Mouse (Mus musculus) cerebellum, adult 8-10 months (tissue): ENCODE results near the gene Prtg.

ENCODE experiments used
- DNase-seq: peaks from one replicate; pipeline ENCODE4 v3.0.0; 2022

Prtg gene

DNA sequence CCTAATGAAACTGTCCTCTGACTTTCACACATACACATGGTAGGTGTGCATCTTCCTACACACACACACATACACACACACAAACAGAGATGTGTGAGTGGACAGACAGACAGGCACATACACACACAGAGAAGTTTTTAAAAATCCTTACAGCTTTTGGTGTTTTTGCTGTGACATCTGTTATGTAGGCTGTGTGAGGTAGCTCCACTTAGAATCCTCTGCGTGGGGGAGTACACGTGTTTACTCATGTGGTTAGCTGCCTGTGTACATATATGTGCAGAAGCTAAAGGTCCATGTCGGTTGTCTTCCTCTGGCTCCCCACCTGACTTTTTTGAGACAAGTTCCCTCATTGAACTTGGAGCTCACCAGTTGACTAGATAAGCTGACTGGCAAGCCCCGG lies 56.3 kb downstream of the Prtg start:
- DNase-seq, result no peak

DNA sequence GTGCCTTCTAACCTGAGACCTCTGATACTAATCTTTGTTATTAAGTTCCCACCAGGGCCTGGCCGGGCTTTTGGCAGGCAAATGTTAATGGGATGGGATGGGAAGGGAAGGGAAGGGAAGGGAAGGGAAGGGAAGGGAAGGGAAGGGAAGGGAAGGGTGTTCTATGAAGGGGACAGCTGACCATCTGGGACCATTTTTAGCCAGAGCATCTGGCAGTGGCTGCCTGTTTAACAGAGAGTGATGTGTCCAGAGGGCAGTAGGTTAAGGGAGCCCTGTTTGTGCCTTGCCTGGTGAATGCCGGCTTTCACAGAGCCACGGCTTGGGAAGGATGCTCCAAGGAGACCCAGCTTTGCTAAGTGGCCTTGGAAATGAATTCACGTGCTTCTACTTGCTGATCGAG lies 57.1 kb downstream of the Prtg start:
- no peak for DNase-seq

DNA sequence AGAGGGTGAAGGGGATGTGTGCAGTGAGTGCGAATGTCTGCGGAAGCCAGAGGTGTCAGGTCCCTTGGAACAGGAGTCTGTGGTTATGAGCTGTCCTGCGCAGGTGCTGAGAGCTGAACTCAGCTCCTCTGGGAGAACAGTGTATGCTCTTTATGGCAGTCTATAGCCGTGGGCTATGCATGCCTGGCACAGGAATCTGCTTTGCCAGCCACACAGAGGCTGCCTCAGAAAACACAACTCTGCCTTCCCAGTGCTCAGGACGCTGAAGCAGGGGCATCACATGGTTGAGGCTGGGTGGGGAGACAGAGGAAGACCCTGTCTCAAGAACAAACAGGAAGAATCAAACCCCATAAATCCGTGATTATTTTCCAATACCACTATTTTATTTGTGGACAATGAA lies 60.8 kb downstream of the Prtg start:
- DNase-seq, result no peak

DNA sequence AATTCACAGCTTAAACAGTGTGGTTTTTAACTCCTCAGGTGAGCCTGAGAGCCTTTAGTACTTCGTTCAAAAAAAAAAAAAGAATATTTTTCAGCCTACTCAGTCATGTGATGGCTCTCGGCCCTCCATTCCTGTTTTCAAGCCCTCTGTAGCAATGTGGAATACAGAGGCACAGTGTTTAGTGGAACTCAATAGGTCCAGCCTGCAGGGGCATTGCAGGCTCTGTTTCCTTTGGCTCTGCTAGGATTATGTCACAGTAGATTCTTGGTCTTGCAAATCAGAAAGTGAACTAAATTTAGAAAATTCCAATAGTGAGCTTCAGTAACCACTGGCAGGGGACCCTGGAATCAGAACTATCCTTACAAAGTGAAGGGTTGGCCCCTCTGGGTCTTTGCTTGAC lies 62.1 kb downstream of the Prtg start:
- no peak for DNase-seq

DNA sequence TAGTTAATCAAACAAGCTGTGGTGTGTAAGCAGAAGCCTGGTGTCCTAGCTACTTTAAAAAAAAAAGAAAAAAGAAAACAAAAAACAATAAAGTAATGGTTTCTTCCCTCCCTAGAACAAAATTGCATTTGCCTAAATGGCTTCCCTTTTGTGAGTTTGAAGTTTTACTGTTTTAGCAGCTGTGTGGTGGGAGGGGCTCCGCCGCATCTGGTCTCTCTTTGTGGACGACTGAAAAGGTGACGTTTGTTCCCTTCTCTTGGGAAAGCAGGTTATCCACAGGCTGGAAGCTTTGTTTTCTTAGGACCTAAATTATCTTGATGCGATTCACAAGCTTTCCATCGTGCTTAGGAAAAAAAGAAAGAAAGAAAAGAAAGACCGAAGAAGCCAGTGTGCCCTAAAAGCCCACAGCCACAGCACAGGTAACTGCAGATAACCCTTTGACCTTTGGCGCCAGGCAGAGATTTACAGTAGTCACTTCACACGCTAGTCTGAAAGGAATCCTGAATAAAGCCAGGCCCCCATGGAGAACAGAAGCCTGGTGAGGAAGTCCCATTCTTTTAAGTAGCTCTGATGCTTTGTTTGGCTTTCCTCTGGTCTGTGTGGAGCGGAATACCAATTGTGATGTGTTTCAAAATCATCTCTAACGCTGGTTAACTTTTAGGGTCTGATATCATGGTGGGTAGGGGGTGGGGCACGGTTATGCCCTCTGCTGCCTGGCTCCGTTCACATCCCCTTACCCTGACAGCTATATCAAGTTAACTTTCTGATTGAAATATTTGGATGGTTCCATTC lies 65.0 kb downstream of the Prtg start:
- no peak for DNase-seq

DNA sequence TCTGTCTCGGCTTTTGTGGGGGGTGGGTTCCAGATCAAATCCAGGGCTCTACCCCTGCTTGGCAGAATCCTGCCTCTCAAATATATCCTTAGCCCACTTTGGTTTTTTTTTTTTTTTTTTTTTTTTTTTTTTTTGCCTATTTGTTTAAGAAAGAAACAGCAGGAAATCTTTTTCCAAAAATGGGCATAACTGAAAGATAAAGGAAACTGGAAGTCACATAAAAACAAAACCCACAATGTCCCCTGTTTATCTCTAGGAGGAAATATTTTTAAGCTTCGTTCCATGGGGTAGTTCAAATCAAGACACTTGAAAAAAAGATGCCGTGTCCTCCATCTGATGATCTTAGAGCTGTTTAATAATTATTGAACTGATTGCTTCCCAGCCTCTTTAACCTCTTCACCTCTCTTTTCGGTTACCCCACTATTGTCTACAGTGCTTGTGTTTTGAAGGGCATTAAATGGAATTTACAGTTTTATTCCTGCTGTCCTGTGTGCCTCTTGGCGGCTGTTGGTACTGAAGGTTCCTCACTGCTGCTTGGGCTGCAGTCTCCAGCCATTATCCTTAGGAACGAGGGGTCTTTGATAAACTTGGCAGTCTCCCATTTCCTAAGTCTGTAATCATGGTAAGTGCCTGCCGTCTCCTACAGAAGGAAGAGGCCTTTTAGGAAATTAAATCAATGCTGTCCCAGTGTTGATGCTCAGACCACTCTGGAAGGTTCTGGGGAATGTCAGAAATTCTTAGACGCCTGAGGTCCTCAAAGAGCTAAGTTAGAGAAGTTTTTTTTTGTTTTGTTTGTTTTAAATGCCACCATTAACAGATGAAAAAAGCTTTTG lies 65.8 kb downstream of the Prtg start:
- DNase-seq, result no peak

DNA sequence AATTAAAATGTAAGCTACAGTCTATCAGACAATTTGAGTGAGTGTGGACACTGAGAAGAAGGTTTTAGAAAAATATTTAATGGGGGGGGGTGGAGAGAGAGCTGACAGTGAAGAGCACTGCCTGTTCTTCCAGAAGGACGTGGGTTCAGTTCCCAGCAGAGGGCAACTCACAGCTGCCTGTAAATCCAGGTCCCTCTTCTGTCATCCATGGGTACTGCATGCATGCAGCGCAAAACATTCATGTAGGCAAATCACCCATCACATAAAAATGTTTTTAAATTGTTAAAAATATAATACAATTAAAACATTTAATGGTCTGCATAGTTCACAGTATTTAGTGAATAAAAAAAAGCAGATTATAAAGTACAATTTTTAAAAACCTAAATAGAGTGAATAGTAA lies 69.2 kb downstream of the Prtg start:
- no peak for DNase-seq

DNA sequence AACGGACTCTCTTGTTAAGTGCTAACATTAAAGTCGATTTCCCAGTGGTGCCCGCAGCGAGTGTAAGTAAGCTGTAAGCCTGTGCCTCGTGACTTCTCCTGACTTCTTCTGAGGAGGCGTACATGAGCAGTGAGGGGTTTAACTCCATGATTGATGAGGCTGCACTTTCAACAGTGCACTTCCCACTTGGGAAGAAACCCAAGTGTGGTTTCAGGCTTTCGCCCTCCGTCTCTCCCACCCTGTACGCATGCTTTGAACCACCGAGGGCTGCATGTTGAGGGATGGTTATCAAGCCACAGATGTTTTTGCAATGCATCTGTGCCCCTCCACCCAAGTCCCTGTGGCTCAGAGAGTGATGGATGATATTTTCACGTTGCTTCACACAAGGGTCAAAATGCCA lies 71.2 kb downstream of the Prtg start:
- DNase-seq, result no peak

DNA sequence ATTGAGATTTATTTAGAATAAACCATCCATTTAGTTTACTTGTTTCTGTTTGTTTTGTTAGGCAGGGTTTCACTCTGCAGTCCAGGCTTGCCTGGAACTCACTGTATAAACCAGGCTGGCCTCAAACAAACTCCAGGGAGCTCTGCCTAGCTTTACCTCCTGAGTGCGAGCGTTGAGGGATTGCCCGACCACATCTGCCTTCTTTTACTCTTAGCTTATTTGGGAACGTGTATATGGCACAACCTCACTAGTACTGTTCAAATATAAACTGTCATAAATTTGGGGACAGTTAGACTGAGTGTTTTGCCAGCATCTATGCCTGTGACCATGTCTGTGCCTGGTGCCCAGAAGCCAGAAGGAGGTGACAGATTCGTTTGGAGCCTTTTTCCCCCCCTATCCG lies 72.0 kb downstream of the Prtg start:
- no peak for DNase-seq

DNA sequence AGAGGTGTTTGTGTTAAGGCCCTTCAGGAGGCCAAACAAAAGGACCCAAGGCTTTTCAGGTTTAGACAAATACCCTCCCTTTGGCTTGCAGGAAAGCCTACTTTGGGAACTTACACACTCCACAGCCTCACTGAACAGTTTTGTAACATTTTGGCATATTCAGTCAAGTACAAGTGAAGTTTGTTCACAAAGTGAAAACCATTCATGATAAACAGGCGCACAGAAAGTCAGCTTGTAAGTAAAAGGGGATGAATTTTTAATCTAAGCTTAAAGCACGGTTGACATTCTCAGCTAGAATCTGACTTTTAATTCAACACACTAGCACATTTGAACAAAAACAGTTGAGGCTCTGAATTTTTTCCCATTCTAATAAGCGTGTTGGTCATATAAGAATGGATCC lies 72.9 kb downstream of the Prtg start:
- no peak for DNase-seq

DNA sequence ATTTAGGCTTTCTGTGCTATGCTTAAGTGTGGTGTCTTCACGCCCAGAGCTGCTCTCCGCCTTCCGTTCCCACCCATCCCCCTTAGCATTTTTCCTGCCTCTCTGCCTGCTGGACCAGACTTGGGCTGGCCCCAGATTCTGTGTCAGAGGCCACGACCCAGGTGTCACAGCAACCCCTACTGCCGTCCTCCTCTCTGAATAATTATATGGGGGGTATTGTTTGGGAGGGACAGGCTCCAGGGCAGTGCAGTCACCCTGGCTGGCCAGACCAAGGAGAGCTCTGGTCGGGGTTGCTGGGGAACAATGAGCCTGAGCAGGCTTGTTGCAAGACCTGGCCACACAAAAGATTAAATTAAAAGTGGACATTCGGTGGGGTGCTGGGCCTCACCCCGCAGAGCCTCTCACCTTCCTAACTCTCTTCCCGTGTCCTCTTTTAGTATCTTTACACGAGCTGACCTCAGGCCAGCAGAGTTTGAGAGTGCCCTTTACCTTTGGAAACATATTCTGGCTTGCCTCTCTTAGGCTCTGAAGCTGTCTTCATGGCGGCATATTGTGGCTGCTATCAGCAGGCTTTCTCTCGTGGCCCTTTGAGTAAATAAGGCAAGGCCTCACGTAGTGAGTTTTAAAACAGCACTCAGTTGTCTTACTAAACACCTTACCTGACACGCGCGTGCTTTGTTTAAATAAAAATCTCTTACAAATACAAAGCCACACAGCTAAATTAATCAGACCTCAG lies 73.7 kb downstream of the Prtg start:
- DNase-seq, result no peak

DNA sequence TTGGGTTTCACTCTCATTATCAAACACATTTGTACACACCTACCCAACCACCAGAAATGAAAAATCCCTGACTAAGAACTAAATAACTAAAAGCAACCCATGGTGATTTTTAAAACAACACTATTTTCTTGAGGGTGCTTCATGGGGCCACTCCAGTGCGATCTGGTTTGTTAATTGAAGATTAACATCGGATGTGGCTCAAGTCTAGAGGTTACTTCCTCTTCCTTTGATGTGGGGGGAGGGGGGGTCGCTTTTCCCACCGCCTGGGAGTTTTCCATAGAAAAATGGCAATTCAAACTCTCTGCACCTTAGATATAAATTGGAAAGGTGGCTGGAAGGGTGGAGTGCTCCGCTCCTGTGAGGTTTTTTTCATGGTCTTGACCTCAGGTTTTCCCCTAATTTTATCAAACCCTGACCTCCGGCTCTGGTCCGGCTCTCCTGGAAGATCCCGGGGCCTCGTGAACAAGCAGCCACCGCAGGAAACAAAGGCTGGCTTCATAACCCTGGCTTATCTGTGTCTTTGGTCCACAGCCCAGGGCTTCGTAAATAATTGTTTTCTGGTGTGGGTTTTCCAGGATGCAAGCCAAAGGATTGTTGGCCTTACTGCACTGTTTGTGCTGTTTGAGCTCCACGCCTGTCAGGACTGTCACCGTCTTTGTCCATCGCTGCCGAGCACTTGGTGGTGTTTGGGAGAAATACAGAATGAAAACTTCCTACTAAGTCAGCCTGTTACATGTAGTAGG lies 74.5 kb downstream of the Prtg start:
- no peak for DNase-seq

DNA sequence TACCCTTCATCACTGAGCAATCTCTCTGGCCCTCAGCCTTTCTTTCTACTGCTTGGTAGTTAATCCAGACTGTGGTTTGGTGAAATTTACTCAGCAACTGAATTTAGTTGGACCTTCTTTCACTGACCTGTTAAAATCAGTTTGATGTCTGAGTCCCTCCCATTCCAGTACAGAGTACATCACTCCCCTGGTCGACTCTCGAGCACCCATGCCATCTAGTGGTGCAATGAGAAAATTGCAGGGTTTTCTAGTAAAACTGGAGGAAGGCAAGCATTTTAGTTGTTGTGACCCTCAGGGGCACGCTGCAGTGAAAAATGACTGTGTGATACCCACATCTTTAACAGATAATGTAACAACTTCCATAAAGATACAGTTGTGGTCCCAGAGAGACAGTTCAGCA lies 77.3 kb downstream of the Prtg start:
- DNase-seq, result peak; percentile 27

DNA sequence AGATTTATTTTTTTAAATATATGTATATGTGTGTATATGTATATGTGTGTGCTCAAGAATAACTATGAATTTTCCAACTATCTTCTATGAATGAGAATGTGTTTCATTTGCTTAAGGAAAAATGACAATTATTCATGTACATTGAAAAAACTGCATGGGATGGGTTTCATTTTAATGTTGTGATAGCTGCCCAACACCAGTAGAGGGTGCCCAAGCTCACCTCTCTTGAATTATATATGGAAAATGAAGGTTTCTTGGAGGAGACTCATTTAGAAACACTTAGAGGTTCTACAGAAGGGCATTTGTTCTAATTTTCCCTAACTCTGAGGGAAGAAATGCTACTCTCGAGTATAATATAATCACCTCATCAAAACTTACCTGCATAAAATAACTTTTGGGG lies 83.1 kb downstream of the Prtg start:
- no peak for DNase-seq

DNA sequence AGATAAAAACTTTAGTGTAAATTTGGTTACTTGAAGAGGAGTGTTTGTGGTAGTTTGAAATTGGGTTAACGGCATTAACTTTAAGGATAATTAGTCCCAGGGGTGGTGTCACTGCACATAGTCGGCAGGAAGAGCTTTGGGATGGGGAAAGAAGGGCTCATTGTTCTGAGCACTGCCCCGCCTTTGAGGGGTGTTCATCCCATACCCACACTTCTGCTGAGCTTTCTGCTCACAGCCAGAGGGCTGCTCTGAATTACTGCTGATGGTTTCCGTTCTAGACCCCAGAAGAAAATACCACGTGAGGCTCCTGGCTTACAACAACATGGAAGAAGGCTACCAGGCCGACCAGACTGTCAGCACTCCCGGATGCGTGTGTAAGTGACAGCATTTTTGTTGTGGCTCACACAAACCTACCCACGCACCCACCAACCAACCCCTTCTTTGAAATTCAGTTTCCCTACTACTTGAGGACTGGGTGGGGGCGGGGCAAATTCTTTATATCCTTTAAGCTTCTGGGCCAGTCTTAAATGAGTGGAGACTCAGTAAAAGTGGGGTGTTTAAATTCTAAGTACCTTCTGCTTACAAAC lies 83.9 kb downstream of the Prtg start:
- no peak for DNase-seq

DNA sequence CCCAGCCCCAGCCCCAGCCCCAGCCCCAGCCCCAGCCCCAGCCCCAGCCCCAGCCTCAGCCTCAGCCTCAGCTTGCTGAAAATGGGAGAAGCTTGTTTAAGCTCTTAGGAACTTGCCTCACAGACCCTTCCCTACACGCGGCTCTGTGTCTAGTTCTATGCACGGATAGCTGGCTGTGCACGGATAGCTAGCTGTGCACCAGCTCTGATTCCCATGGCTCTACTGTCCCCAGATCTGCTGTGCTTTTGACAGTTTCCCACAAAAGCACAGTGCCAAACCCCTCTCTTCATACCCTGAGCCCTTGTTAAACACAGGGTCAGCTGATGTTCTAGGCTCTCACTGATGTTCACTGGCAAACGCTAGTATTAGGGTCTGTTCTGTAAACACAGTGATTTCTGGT lies 86.1 kb downstream of the Prtg start:
- no peak for DNase-seq

DNA sequence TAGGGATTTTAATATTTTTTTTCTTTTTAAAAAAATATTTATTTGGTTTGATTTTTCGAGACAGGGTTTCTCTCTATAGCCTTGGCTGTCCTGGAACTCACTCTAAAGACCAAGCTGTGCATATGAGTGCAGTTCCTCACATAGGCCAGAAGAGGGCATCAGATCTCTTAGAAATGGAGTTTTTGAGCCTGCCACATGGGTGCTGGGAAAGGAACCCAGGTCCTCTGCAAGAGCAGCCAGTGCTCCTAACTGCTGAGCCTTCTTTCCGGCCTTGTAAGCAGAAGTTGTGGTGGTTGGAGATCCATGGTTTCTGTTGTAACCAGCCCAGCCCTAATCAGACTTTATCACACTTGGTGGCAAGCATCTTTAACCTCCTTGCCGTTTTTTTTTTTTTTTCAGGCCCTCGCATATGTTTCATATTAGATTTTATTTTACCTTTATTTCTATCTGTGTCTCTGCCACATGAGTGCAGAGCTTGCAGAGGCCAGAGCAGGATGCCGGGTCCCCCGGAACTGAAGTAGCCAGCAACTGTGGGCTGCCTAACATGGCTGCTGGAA lies 88.2 kb downstream of the Prtg start:
- no peak for DNase-seq

DNA sequence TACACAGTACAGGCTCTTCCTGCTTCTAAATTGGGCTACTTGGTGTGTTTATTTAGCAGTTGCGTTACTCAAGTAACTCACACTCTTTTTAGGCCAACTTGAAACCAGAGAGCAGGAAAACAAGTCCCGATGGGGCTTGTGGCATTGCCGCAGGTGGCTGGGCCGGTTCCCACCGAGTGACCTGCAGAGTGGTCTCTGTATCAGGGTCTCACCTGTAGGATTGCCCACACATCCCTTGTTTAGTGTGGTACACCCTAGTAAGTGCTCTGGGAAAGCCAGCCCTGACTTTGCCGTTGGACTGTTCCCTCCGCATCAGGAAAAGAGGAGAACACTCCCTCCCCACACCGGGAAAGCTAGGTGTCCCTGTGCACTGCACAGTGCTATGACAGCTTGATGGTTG lies 95.4 kb downstream of the Prtg start:
- no peak for DNase-seq

DNA sequence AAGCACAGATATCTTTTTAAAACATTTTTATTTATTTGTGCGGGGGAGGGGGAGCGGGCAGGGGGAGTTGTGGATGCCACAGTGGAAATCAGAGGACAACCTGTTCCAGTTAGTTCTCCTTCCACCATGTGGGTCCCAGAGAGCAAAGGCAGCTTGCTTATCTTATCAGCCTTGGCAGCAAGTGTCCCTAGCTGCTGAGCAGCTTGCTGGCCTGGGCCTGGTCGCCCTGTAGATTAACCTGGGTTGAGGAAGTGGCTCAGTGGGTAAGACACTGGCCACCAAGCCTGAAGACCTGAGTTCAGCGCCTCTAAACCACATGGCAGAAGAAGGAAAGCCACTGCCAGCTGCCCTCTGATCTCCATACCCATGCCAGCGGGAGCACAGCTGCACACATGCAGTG lies 95.9 kb downstream of the Prtg start:
- DNase-seq, result no peak

DNA sequence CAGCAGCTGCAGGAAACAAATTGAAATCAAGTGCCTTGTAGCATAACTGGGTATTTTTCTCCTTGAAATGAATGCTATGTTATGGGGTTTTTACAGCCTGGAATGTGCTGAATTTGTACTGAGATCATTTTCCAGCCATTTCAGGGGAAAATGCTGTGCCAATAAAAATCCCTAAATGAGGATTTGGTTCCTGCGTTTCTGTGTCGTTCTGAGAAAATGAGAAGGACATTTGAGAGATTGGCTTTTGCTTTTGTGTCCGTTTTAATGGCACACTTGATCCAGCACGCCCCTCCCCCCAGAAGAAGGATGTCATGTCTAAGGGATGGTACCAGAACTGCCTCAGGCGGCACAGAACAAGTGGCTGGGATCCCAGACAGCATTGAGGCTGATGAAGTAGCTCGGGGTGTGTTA lies 100.0 kb downstream of the Prtg start:
- DNase-seq, result no peak

DNA sequence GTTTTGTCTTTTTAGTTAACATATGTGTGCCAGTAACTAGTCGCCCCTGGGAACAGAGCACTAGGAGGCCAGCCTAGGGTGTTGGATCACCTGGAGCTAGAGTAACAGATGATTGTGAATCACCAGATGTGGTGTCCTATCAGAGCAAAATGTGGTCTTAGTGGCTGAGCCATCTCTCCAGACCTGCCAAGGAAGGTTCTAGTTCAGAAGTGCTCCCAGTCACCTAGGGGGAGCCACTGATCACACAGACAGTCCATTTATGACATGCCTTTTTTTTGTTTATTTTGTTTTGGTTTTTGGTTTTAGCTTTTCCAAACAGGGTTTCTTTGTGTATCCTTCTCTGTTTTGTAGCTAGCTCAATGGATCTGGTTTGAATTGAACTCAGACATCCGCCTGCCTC lies 104.7 kb downstream of the Prtg start:
- no peak for DNase-seq

DNA sequence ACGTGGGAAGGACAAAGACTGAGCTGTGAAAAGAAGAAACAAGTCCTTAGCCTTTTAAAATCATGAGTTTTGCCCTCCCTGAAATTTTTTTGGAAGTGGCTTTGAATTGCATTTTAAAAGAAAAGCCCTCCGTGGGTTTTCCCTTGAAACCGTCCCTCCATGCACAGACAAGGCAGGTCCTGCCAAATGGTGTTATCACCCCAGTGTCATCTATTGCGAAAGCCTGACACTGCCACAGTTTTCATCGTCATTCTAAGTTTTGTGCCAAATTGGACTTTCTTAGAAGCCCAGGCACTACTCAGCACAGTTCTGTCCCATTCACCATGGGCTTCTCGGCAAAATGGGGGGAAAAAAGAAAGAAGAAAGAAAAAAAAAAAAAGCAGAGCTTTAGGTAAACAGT lies 106.9 kb downstream of the Prtg start:
- DNase-seq, result no peak
